Mouse (Mus musculus) limb, embryonic 12.5 days (tissue): ENCODE measurements around the gene Bnip2. TPM values are rescaled to one million over a fixed set of nuclear protein-coding genes. Genes with fewer than 3 reads are reported as not detected.

Source experiments
- ATAC-seq: fragments of 200-750 bp; cut with Nextera tagmentation; 2 replicates; pipeline ENCODE4 v1.8.0; 2017; ENCODE audit warnings: low read depth, moderate TSS enrichment; ENCODE audit not compliant: insufficient number of reproducible peaks, insufficient read depth, low FRiP score, low TSS enrichment
- H3K27ac ChIP-seq: fragments of 300-500 bp; sonication (generic); 2 replicates; pipeline ENCODE4 v1.5.1; 2016; ENCODE audit warnings: mild to moderate bottlenecking, moderate library complexity
- H3K27me3 ChIP-seq: fragments of 300-500 bp; sonication (generic); 2 replicates; pipeline ENCODE4 v1.6.1; 2016; ENCODE audit warnings: mild to moderate bottlenecking, moderate library complexity
- H3K36me3 ChIP-seq: fragments of 300-500 bp; sonication (generic); 2 replicates; pipeline ENCODE4 v1.6.1; 2016; ENCODE audit warnings: mild to moderate bottlenecking, moderate library complexity
- H3K4me1 ChIP-seq: fragments of 300-500 bp; sonication (generic); replicated peaks from 2 replicates; pipeline ENCODE4 v1.6.1; 2016
- H3K4me2 ChIP-seq: fragments of 300-500 bp; sonication (generic); 2 replicates; pipeline ENCODE4 v1.6.1; 2016; ENCODE audit warnings: mild to moderate bottlenecking, moderate library complexity
- H3K4me3 ChIP-seq: fragments of 300-500 bp; sonication (generic); replicated peaks from 2 replicates; pipeline ENCODE4 v1.5.1; 2016; ENCODE audit warnings: mild to moderate bottlenecking
- H3K9ac ChIP-seq: fragments of 300-500 bp; sonication (generic); replicated peaks from 2 replicates; pipeline ENCODE4 v1.6.1; 2016; ENCODE audit warnings: mild to moderate bottlenecking, moderate library complexity
- H3K9me3 ChIP-seq: fragments of 300-500 bp; sonication (generic); 2 replicates; pipeline ENCODE4 v1.6.1; 2016; ENCODE audit warnings: mild to moderate bottlenecking, moderate library complexity
- WGBS: fragments of 180-500 bp; shearing (Covaris S2); methylation state at CpG from one replicate; pipeline ENCODE4 v1.1.7; 2016; 5-methylcytosine and 5-hydroxymethylcytosine counted together
- polyA plus RNA-seq: library from polyadenylated mRNA; unstranded; fragments of >200 nt; fragmentation: Nextera tagmentation; extraction: Ambion mirVana; gene quantifications from 2 replicates; pipeline ENCODE4 v1.2.1, GENCODE M21; 2016

Gene Bnip2
- 103 and 112 TPM in 2 replicates for polyA plus RNA-seq

GRCm38 (mm10) chr9:69989303-69990121, at the start of gene Bnip2:
Gene Bnip2, plus strand, starts transcription at chr9:69989466.
- peak within 1 kb of the TSS; percentile 99 for H3K4me3 ChIP-seq
- WGBS, result under 1% methylated on average over 75 of the region's 76 CpGs
- peak; percentile 94 for ATAC-seq

GRCm38 (mm10) chr9:69940839-69941490, 48.3 kb upstream of the Bnip2 start:
- ATAC-seq, result no peak
- Histone ChIP-seq H3K36me3 (no peaks in the 10 kb centered on the region), H3K9ac (no peak overlapping the region), H3K4me2 (no peak overlapping the region), H3K4me1 (no peaks in the 10 kb centered on the region), H3K9me3 (no peaks in the 10 kb centered on the region), H3K27ac (no peak overlapping the region), H3K4me3 (no peak overlapping the region), H3K27me3 (peaks cover 12% of the 10 kb centered on the region)
- 76% methylated on average over 7 of the region's 7 CpGs for WGBS

More at GRCm38 (mm10) chr9:69989303-69990121, at the start of gene Bnip2:
- H3K4me1 ChIP-seq, result peaks cover 18% of the 10 kb centered on the region
- peak within 1 kb of the TSS; percentile 71 for H3K4me2 ChIP-seq
- peak within 1 kb of the TSS; percentile 99 for H3K9ac ChIP-seq
- H3K9me3 ChIP-seq, result no peaks in the 10 kb centered on the region
- peaks cover 9% of the 10 kb centered on the region for H3K36me3 ChIP-seq
- no peaks in the 10 kb centered on the region for H3K27me3 ChIP-seq
- peak within 1 kb of the TSS; percentile 96 for H3K27ac ChIP-seq

- Histone ChIP-seq H3K9me3 (no peaks in the 10 kb centered on the region), H3K4me3 (no peak overlapping the region), H3K4me1 (no peaks in the 10 kb centered on the region), H3K9ac (no peak overlapping the region), H3K4me2 (no peak overlapping the region), H3K36me3 (no peaks in the 10 kb centered on the region), H3K27ac (no peak overlapping the region), H3K27me3 (peaks cover 12% of the 10 kb centered on the region)
- ATAC-seq, result no peak
- 36% methylated on average over 6 of the region's 6 CpGs for WGBS
Measured at GRCm38 (mm10) chr9:69941556-69941955, 47.7 kb upstream of the Bnip2 start.

- Histone ChIP-seq H3K27me3 (no peaks in the 10 kb centered on the region), H3K4me1 (no peaks in the 10 kb centered on the region), H3K4me3 (no peak overlapping the region), H3K27ac (no peak overlapping the region), H3K9ac (no peak overlapping the region), H3K9me3 (no peaks in the 10 kb centered on the region), H3K4me2 (no peak overlapping the region), H3K36me3 (no peaks in the 10 kb centered on the region)
- no peak for ATAC-seq
- 17% methylated on average over 2 of the region's 2 CpGs for WGBS
Measured at GRCm38 (mm10) chr9:69948964-69949363, 40.3 kb upstream of the Bnip2 start.

DNA sequence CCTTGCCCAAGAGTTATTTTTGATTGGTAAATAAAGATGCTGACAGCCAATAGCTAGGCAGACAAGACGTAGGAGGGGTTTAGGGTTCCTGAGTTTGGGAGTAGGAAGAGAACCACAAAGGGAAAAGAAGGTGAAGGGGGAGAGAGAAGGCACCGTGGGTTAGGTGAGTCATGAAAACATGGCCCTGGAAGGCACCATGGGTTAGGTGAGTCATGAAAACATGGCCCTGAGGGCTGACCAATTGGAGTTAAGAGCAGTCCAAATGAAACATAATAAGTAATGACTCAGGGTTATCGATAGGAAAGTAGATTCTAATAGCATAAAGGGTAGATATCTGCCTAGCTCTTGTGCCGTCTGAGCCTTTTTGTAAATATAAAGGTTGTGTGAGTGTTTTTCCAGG, 39.6 kb upstream of the Bnip2 start:
- no peak for ATAC-seq
- 87% methylated on average over 4 of the region's 4 CpGs for WGBS
- no peaks in the 10 kb centered on the region for H3K9me3 ChIP-seq
- H3K27ac ChIP-seq, result no peak overlapping the region
- H3K4me2 ChIP-seq, result no peak overlapping the region
- no peaks in the 10 kb centered on the region for H3K27me3 ChIP-seq
- no peak overlapping the region for H3K4me3 ChIP-seq
- no peak overlapping the region for H3K9ac ChIP-seq
- no peaks in the 10 kb centered on the region for H3K4me1 ChIP-seq
- H3K36me3 ChIP-seq, result no peaks in the 10 kb centered on the region

GRCm38 (mm10) chr9:69961007-69961406, 28.3 kb upstream of the Bnip2 start:
- WGBS, result 64% methylated on average over 6 of the region's 6 CpGs
- H3K27me3 ChIP-seq, result no peaks in the 10 kb centered on the region
- H3K4me1 ChIP-seq, result no peaks in the 10 kb centered on the region
- H3K27ac ChIP-seq, result no peak overlapping the region
- no peaks in the 10 kb centered on the region; the same call in 1 of the 2 replicates for H3K9me3 ChIP-seq
- no peak overlapping the region for H3K4me3 ChIP-seq
- no peak for ATAC-seq
- H3K36me3 ChIP-seq, result no peaks in the 10 kb centered on the region
- no peak overlapping the region for H3K4me2 ChIP-seq
- no peak overlapping the region for H3K9ac ChIP-seq

DNA sequence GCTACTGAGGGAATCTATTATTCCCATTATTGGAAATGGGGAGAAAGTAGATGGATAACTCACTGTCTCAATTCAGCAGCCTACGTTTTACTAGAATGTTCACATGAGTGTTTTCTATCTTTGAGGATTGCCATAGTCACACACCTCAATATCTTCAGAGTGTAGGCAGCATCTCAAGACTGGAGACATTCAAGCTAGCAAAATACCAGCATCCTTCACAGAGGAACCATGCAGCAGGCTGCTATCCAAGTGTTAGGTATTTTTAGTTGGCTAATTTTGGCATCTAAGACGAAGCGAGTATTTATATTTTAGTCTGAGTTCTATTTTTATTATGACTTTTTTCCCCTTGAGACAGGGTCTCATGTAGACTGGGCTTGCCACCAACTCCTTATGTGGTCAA, 24.9 kb upstream of the Bnip2 start:
- no peak overlapping the region for H3K27ac ChIP-seq
- no peaks in the 10 kb centered on the region for H3K27me3 ChIP-seq
- H3K9me3 ChIP-seq, result no peaks in the 10 kb centered on the region; the same call in 1 of the 2 replicates
- H3K4me1 ChIP-seq, result no peaks in the 10 kb centered on the region
- no peak for ATAC-seq
- WGBS, result 85% methylated on average over 3 of the region's 3 CpGs
- H3K4me2 ChIP-seq, result no peak overlapping the region
- no peaks in the 10 kb centered on the region for H3K36me3 ChIP-seq
- no peak overlapping the region for H3K9ac ChIP-seq
- H3K4me3 ChIP-seq, result no peak overlapping the region

GRCm38 (mm10) chr9:69985526-69985925, 3.7 kb upstream of the Bnip2 start:
- H3K4me2 ChIP-seq, result no peak overlapping the region
- no peak overlapping the region for H3K4me3 ChIP-seq
- WGBS, result 87% methylated on average over 1 of the region's 1 CpGs
- H3K9me3 ChIP-seq, result no peaks in the 10 kb centered on the region
- peaks cover 2% of the 10 kb centered on the region for H3K4me1 ChIP-seq
- H3K36me3 ChIP-seq, result no peaks in the 10 kb centered on the region
- H3K27ac ChIP-seq, result no peak overlapping the region
- ATAC-seq, result no peak
- H3K27me3 ChIP-seq, result no peaks in the 10 kb centered on the region
- no peak overlapping the region for H3K9ac ChIP-seq

- Histone ChIP-seq H3K9ac (no peak overlapping the region), H3K4me1 (peaks cover 8% of the 10 kb centered on the region), H3K4me3 (no peak overlapping the region), H3K27ac (no peak overlapping the region), H3K9me3 (no peaks in the 10 kb centered on the region), H3K36me3 (no peaks in the 10 kb centered on the region), H3K27me3 (no peaks in the 10 kb centered on the region), H3K4me2 (no peak overlapping the region)
- no peak for ATAC-seq
- WGBS, result 74% methylated on average over 10 of the region's 10 CpGs
Measured at GRCm38 (mm10) chr9:69986063-69986462, 3.2 kb upstream of the Bnip2 start.

- 79% methylated on average over 5 of the region's 5 CpGs for WGBS
- no peak overlapping the region for H3K27ac ChIP-seq
- H3K9me3 ChIP-seq, result no peaks in the 10 kb centered on the region
- no peak overlapping the region for H3K4me2 ChIP-seq
- H3K36me3 ChIP-seq, result peaks cover under 1% of the 10 kb centered on the region
- ATAC-seq, result no peak
- no peaks in the 10 kb centered on the region for H3K27me3 ChIP-seq
- H3K4me1 ChIP-seq, result peaks cover 11% of the 10 kb centered on the region
- H3K9ac ChIP-seq, result no peak overlapping the region
- no peak overlapping the region for H3K4me3 ChIP-seq
Measured at GRCm38 (mm10) chr9:69986571-69986970, 2.7 kb upstream of the Bnip2 start.

DNA sequence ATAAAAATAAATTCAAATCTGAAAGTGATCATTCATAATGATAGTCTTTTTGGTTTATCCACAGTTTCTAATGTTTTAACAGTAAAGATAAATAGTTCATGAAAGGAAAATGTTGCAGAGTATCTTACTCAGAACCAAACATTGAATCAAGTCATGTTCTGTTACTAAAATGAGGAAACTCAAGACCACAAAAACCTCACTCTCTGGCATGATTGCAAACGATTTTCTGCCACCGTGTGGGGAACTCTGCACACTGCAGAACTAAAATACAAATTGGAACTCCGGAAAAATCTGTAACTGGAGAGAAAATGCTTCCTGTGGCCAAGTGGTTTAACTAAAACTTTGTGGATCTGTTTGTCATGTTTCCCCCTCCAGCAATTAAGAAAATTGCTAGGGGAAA, 1.7 kb upstream of the Bnip2 start:
- Histone ChIP-seq H3K9ac (no peak overlapping the region), H3K4me1 (peaks cover 18% of the 10 kb centered on the region), H3K4me3 (no peak overlapping the region), H3K4me2 (no peak overlapping the region), H3K27ac (no peak overlapping the region), H3K27me3 (no peaks in the 10 kb centered on the region), H3K9me3 (no peaks in the 10 kb centered on the region), H3K36me3 (peaks cover 9% of the 10 kb centered on the region)
- ATAC-seq, result no peak
- 1% methylated on average over 3 of the region's 3 CpGs for WGBS
